Mouse (Mus musculus) midbrain, embryonic 16.5 days (tissue): ENCODE measurements around the gene Olfr1373. TPM values are rescaled to one million over a fixed set of nuclear protein-coding genes. Genes with fewer than 3 reads are reported as not detected.
A peak's percentile ranks its signal among the peaks of the same experiment; 100 is the strongest.
"Not testable (repeated sequence)": the region's sequence is repeated elsewhere in the genome, so short reads cannot be mapped to it uniquely, and the experiment has no call there.

Experiments used
- ATAC-seq: fragments of 200-750 bp; cut with Nextera tagmentation; 2 replicates; pipeline ENCODE4 v1.8.0; 2017; ENCODE audit warnings: moderate TSS enrichment
- H3K27ac ChIP-seq: fragments of 300-500 bp; sonication (generic); 2 replicates; pipeline ENCODE4 v1.5.1; 2014; ENCODE audit warnings: mild to moderate bottlenecking, low read length, mixed read lengths
- H3K27me3 ChIP-seq: fragments of 300-500 bp; sonication (generic); 2 replicates; pipeline ENCODE4 v1.6.1; 2014; ENCODE audit warnings: low read depth, low read length, mixed read lengths; ENCODE audit not compliant: control insufficient read depth, insufficient read depth
- H3K36me3 ChIP-seq: fragments of 300-500 bp; sonication (generic); 2 replicates; pipeline ENCODE4 v1.6.1; 2014; ENCODE audit warnings: mild to moderate bottlenecking, low read length, moderate library complexity, mixed read lengths; ENCODE audit not compliant: control insufficient read depth, insufficient read depth
- H3K4me1 ChIP-seq: fragments of 300-500 bp; sonication (generic); 2 replicates; pipeline ENCODE4 v1.6.1; 2014; ENCODE audit warnings: mild to moderate bottlenecking, low read length, mixed read lengths; ENCODE audit not compliant: control insufficient read depth, insufficient read depth
- H3K4me2 ChIP-seq: fragments of 300-500 bp; sonication (generic); 2 replicates; pipeline ENCODE4 v1.6.1; 2014; ENCODE audit warnings: mild to moderate bottlenecking, low read length, mixed read lengths
- H3K4me3 ChIP-seq: fragments of 300-500 bp; sonication (generic); 2 replicates; pipeline ENCODE4 v1.5.1; 2014; ENCODE audit warnings: low read depth, mild to moderate bottlenecking, low read length, moderate library complexity, mixed read lengths
- H3K9ac ChIP-seq: fragments of 300-500 bp; sonication (generic); 2 replicates; pipeline ENCODE4 v1.6.1; 2014; ENCODE audit warnings: low read depth, low read length, mixed read lengths
- H3K9me3 ChIP-seq: fragments of 300-500 bp; sonication (generic); replicated peaks from 2 replicates; pipeline ENCODE4 v1.6.1; 2014; ENCODE audit warnings: mild to moderate bottlenecking, low read length, mixed read lengths; ENCODE audit not compliant: control insufficient read depth, poor library complexity, severe bottlenecking
- WGBS: fragments of 180-500 bp; shearing (Covaris S2); extraction: QIAGEN DNeasy Blood & Tissue Kit; methylation state at CpG from one replicate; pipeline ENCODE4 v1.1.7; 2014; 5-methylcytosine and 5-hydroxymethylcytosine counted together
- polyA plus RNA-seq: library from polyadenylated mRNA; unstranded; fragments of >200 nt; fragmentation: Nextera tagmentation; extraction: Ambion mirVana; gene quantifications from 2 replicates; pipeline ENCODE4 v1.2.1, GENCODE M21; 2015

Olfr1373 gene
- polyA plus RNA-seq: not detected in 2 replicates

- H3K4me2 ChIP-seq, H3K27me3 ChIP-seq, H3K4me3 ChIP-seq, H3K9me3 ChIP-seq, H3K27ac ChIP-seq, H3K4me1 ChIP-seq, H3K9ac ChIP-seq, H3K36me3 ChIP-seq, ATAC-seq: not testable (repeated sequence)
- WGBS: 100% methylated on average over 1 of the region's 1 CpGs
These were observed at the start of gene Olfr1373 for GRCm38 (mm10) chr11:52145428-52145827. TSS of gene Olfr1373 (minus strand) at chr11:52145528.

GRCm38 (mm10) chr11:52180651-52181050 is 35.3 kb upstream of the Olfr1373 start:
- not testable (repeated sequence) for H3K4me1 ChIP-seq, H3K9me3 ChIP-seq, ATAC-seq, H3K36me3 ChIP-seq, H3K9ac ChIP-seq, H3K4me3 ChIP-seq, H3K27me3 ChIP-seq, H3K27ac ChIP-seq, H3K4me2 ChIP-seq
- WGBS: 88% methylated on average over 4 of the region's 4 CpGs

- no CpG with 5 or more reads among the region's 3 CpGs for WGBS
- H3K9ac ChIP-seq, H3K4me3 ChIP-seq, H3K27me3 ChIP-seq, H3K36me3 ChIP-seq, H3K4me2 ChIP-seq, ATAC-seq, H3K4me1 ChIP-seq, H3K27ac ChIP-seq, H3K9me3 ChIP-seq: not testable (repeated sequence)
These were observed 34.6 kb upstream of the Olfr1373 start for GRCm38 (mm10) chr11:52179897-52180296.

GRCm38 (mm10) chr11:52168461-52168860 is 23.1 kb upstream of the Olfr1373 start:
- H3K27me3 ChIP-seq: peaks cover 13% of the 10 kb centered on the region
- H3K27ac ChIP-seq: no peak overlapping the region
- WGBS: 15% methylated on average over 12 of the region's 12 CpGs
- no peaks in the 10 kb centered on the region for H3K36me3 ChIP-seq
- H3K4me3 ChIP-seq: peak overlapping the region; percentile 36
- H3K4me1 ChIP-seq: 0 out of 2 replicates have a peak, but pooled peaks cover 2% of the 10 kb centered on the region
- no peaks in the 10 kb centered on the region for H3K9me3 ChIP-seq
- no peak for ATAC-seq
- 0 out of 2 replicates have a peak overlapping the region, but pooled peaks have one; percentile 11 for H3K9ac ChIP-seq
- peak overlapping the region; percentile 68 for H3K4me2 ChIP-seq

- under 1% methylated on average over 24 of the region's 42 CpGs for WGBS
- not testable (repeated sequence) for H3K36me3 ChIP-seq, H3K4me1 ChIP-seq, H3K27ac ChIP-seq, H3K9me3 ChIP-seq
- Histone ChIP-seq H3K4me3 (peak overlapping the region; percentile 36), H3K9ac (0 out of 2 replicates have a peak overlapping the region, but pooled peaks have one; percentile 11), H3K4me2 (peak overlapping the region; percentile 68), H3K27me3 (peaks cover 13% of the 10 kb centered on the region)
- ATAC-seq: peak; percentile 66
These were observed 22.6 kb upstream of the Olfr1373 start for GRCm38 (mm10) chr11:52167901-52168302.

GRCm38 (mm10) chr11:52167126-52167525 is 21.8 kb upstream of the Olfr1373 start:
- Histone ChIP-seq H3K9me3 (no peaks in the 10 kb centered on the region), H3K36me3 (no peaks in the 10 kb centered on the region), H3K4me3 (no peak overlapping the region), H3K4me2 (0 out of 2 replicates have a peak overlapping the region, but pooled peaks have one; percentile 12), H3K4me1 (0 out of 2 replicates have a peak, but pooled peaks cover 2% of the 10 kb centered on the region), H3K27me3 (peaks cover 13% of the 10 kb centered on the region), H3K27ac (no peak overlapping the region), H3K9ac (no peak overlapping the region)
- 2% methylated on average over 21 of the region's 21 CpGs for WGBS
- no peak for ATAC-seq

- Histone ChIP-seq H3K4me3 (no peak overlapping the region), H3K4me2 (no peak overlapping the region), H3K4me1 (0 out of 2 replicates have a peak, but pooled peaks cover 2% of the 10 kb centered on the region), H3K27ac (no peak overlapping the region), H3K27me3 (peaks cover 7% of the 10 kb centered on the region), H3K36me3 (no peaks in the 10 kb centered on the region), H3K9ac (no peak overlapping the region), H3K9me3 (no peaks in the 10 kb centered on the region)
- WGBS: 46% methylated on average over 10 of the region's 10 CpGs
- ATAC-seq: no peak
These were observed 18.6 kb upstream of the Olfr1373 start for GRCm38 (mm10) chr11:52163926-52164325.

GRCm38 (mm10) chr11:52143675-52144074 is 1.7 kb downstream of the Olfr1373 start:
- H3K9me3 ChIP-seq, H3K9ac ChIP-seq, H3K27me3 ChIP-seq, H3K4me3 ChIP-seq, H3K27ac ChIP-seq, H3K4me2 ChIP-seq, H3K36me3 ChIP-seq, H3K4me1 ChIP-seq: not testable (repeated sequence)
- peak; percentile 73; the same call in 1 of the 2 replicates for ATAC-seq
- WGBS: 41% methylated on average over 4 of the region's 4 CpGs

- Histone ChIP-seq H3K9me3 (no peaks in the 10 kb centered on the region), H3K36me3 (no peaks in the 10 kb centered on the region), H3K4me3 (no peak overlapping the region), H3K9ac (no peak overlapping the region), H3K4me2 (no peak overlapping the region), H3K27ac (no peak overlapping the region), H3K4me1 (no peaks in the 10 kb centered on the region; the same call in 1 of the 2 replicates), H3K27me3 (no peaks in the 10 kb centered on the region)
- WGBS: 81% methylated on average over 7 of the region's 7 CpGs
- no peak for ATAC-seq
These were observed 14.8 kb downstream of the Olfr1373 start for GRCm38 (mm10) chr11:52130451-52131068.
